Mouse (Mus musculus) bone marrow, adult 2 months (tissue): ENCODE data around the gene Cyp21a1.
"Not testable (repeated sequence)": the region's sequence is repeated elsewhere in the genome, so short reads cannot be mapped to it uniquely, and the experiment has no call there.

Experiments
- CTCF ChIP-seq: fragments of 200-500 bp; IDR thresholded peaks from 2 replicates; pipeline ENCODE4 v1.5.1; 2011; ENCODE audit warnings: low read length, control low read depth; ENCODE audit not compliant: control insufficient read depth, insufficient read depth
- POLR2A ChIP-seq: fragments of 200-500 bp; IDR thresholded peaks from 2 replicates; pipeline ENCODE4 v1.6.1; 2011; ENCODE audit warnings: low read depth, mild to moderate bottlenecking, control low read depth, low read length, borderline replicate concordance; ENCODE audit not compliant: control insufficient read depth

DNA sequence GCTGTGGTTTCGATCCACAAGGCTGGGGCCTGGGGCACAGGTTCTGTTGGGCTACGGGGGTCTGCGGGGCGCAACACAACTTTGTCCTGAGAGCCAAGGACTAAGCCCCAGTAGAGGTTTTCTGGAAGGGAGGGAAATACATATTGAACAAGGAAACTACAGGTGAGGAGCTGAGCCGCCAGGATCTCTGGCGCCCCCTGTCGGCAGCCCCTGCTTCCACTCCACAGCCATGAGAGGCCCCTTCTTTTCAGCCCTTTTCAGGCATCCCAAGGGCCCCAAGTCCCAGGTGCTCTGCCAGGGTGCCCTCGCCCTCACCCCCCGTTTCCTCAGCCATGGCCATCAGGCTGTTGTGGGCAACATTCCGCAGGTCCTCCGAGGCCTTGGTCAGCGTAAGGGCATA, 9.4 kb upstream of the Cyp21a1 start:
- TF ChIP-seq CTCF: peak; percentile 62
- not testable (repeated sequence) for TF ChIP-seq POLR2A
